Mouse (Mus musculus): ENCODE measurements at regions not wholly inside any gene's neighbourhood (a gene's known extent, or its start where the extent isn't known, plus 50 kb on each side); places are given as distances from the start of the nearest gene placed in this dataset.
A peak's percentile ranks its signal among the peaks of the same experiment; 100 is the strongest.

- intact Hi-C loops (cut with DNase I), result no loop called here
- DNase-seq (ENCODE audit: extremely low spot score in 1 of 2, low spot score in 2 of 2), result no peak
These were observed 207.2 kb upstream of the Dmd start for GRCm38 (mm10) chrX:82741478-82741877.

GRCm38 (mm10) chrX:82764204-82764603 is 184.5 kb upstream of the Dmd start:
- intact Hi-C loops (cut with DNase I), result no loop called here
- DNase-seq (ENCODE audit: extremely low spot score in 1 of 2, low spot score in 2 of 2), result no peak

GRCm38 (mm10) chrX:82809171-82809570 is 139.5 kb upstream of the Dmd start:
- intact Hi-C loops (cut with DNase I), result no loop called here
- no peak for DNase-seq (ENCODE audit: extremely low spot score in 1 of 2, low spot score in 2 of 2)

GRCm38 (mm10) chrX:82814618-82815017 is 134.1 kb upstream of the Dmd start:
- peak in 1 of 2 experiments; percentile 11 for DNase-seq (ENCODE audit: extremely low spot score in 1 of 2, low spot score in 2 of 2)
- intact Hi-C loops (cut with DNase I), result loop anchor here (10.0 kb wide), 1 partner anchor 930 kb away; no protein-coding TSS in a partner anchor

DNA sequence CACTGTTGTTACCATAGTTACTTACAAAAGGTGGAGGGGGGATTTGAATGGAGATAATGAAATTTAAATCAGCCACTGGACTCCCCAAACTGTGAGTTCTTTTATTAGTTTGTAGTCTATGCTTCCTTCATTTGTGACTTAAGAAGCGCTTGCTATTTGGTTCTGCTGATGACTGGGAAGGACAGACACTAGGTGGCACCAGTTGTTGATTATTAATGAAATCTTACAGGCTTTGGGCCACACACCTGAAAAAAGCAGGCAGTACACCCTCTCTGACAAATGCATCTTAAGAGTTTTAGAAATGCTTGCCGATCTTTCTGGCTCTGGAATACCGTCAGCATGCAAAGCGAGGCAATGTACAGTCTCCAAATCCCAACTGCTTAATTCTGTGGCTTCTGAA is 131.6 kb upstream of the Dmd start:
- DNase-seq (ENCODE audit: extremely low spot score in 1 of 2, low spot score in 2 of 2), result peak; percentile 11 to 20
- intact Hi-C loops (cut with DNase I), result loop anchor here (10.0 kb wide), 1 partner anchor 928 kb away; no protein-coding TSS in a partner anchor

- intact Hi-C loops (cut with DNase I), result no loop called here
These were observed 125.1 kb upstream of the Dmd start for GRCm38 (mm10) chrX:82823606-82824005.

DNA sequence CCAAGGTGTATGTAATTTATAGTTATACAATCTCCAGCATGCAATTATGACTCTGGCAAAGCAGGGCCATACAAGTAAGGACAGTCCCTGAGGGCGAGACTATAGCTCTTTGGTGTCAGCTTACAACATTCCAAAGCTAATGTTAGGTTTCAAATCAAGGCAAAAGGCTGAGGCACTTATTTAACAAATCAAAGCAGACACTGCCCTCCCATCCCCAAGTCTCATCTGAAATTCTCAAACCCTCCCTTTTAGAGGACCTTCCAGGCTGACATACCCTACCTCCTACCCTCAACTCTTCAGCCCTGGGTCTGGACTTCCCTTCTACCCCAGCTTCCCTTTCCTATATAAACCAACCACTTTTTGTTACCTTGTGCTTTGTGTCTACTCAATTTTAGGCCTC is 82.6 kb upstream of the Dmd start:
- intact Hi-C loops (cut with DNase I), result no loop called here
- no peak for DNase-seq (ENCODE audit: extremely low spot score in 1 of 2, low spot score in 2 of 2)

More at GRCm38 (mm10) chrX:82823606-82824005, 125.1 kb upstream of the Dmd start:
- DNase-seq (ENCODE audit: extremely low spot score in 1 of 2, low spot score in 2 of 2), result no peak
